In the genomic region with DNA sequence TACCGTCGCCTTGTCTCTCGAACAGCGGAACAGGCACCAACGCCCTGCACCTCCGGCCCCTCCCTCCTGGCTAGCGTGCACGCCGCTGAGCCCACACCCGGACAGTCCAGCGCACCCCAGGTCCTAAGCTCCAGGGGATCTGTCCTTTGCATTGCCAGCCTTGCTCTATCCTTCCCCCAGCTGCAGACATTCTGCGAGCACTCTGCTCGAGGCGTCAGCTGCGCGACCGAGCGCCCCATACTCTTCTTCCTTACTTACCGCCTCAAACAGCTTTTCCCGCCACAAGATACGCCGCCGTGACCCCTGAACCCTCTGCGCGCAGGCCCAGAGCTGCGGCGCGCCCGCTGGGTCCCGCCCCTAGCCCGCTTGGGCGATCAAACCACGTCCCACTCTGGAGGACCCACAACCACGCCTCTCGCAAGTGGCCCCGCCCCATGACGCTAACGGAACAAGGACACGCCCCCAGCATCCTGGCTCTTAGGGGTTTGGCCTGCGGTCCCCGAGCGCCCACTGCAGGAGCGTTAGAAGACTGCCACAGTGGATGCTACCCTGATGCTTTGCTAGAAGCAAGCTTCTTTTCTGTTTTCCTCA, we compare ENCODE assay signal across 7 mouse cellular contexts. TPM values are rescaled to one million over a fixed set of nuclear protein-coding genes. Genes with fewer than 3 reads are reported as not detected.
DNase-seq lines count a peak whose midpoint lies in the region; ATAC-seq lines count a peak whose summit lies in the region.

A gene (minus strand): TSS at position 353 of the 591 bp plus-strand sequence.

- WGBS in intestine, embryonic 16.5 days: under 1% methylated on average over 43 of the region's 43 CpGs
- WGBS in midbrain, embryonic 11.5 days: under 1% methylated on average over 43 of the region's 43 CpGs

- peak within 1 kb of the TSS; percentile 69 for H3K4me3 ChIP-seq in intestine, embryonic 16.5 days (ENCODE audit: low read length)
- H3K4me3 ChIP-seq in midbrain, embryonic 11.5 days (ENCODE audit: low read depth, low read length): peak within 1 kb of the TSS; percentile 56

- DNase-seq in adrenal gland, adult 8-10 months: peak; percentile 99
- DNase-seq in embryo, embryonic 9.5 days (ENCODE audit: extremely low spot score): peak; percentile 100
- peak; percentile 98 to 100 for DNase-seq in gastrocnemius, postnatal 4 days (ENCODE audit: low spot score in 2 of 2)
- DNase-seq in left cerebral cortex, postnatal 36 days (ENCODE audit: low spot score in 2 of 2): peak; percentile 99
- DNase-seq in midbrain, embryonic 11.5 days (ENCODE audit: low spot score, missing footprints): peak; percentile 100
- DNase-seq in skeletal muscle tissue, adult 2 months (ENCODE audit: low read depth, low spot score): peak; percentile 98

- H3K4me2 ChIP-seq in intestine, embryonic 16.5 days (ENCODE audit: low read depth, low read length): peak within 1 kb of the TSS; percentile 85
- peak within 1 kb of the TSS; percentile 77 for H3K4me2 ChIP-seq in midbrain, embryonic 11.5 days

- H3K27ac ChIP-seq in intestine, embryonic 16.5 days (ENCODE audit: low read length): peak within 1 kb of the TSS; percentile 73
- no peak within 1 kb of the TSS for H3K27ac ChIP-seq in midbrain, embryonic 11.5 days (ENCODE audit: low read depth, low read length)

- H3K9me3 ChIP-seq in intestine, embryonic 16.5 days (ENCODE audit: control insufficient read depth, low read length): no peaks in the 10 kb centered on the region
- 0 out of 2 replicates have a peak, but pooled peaks cover 3% of the 10 kb centered on the region for H3K9me3 ChIP-seq in midbrain, embryonic 11.5 days (ENCODE audit: control insufficient read depth, low read length)

- intact Hi-C loops in left cerebral cortex, postnatal 36 days (cut with DNase I): no loop called here

- peaks cover 11% of the 10 kb centered on the region for H3K4me1 ChIP-seq in intestine, embryonic 16.5 days (ENCODE audit: control insufficient read depth, insufficient read depth, low read length)
- H3K4me1 ChIP-seq in midbrain, embryonic 11.5 days (ENCODE audit: control insufficient read depth, insufficient read depth, low read length): peaks cover 17% of the 10 kb centered on the region

- peak within 1 kb of the TSS; percentile 73 for H3K9ac ChIP-seq in intestine, embryonic 16.5 days (ENCODE audit: low read depth, low read length)
- peak within 1 kb of the TSS; percentile 70 for H3K9ac ChIP-seq in midbrain, embryonic 11.5 days (ENCODE audit: low read length)

- ATAC-seq in intestine, embryonic 16.5 days: peak; percentile 96
- ATAC-seq in midbrain, embryonic 11.5 days (ENCODE audit: low FRiP score): peak; percentile 92

- no peaks in the 10 kb centered on the region for H3K27me3 ChIP-seq in intestine, embryonic 16.5 days (replicated peaks; ENCODE audit: control insufficient read depth, insufficient read depth, low read length)
- H3K27me3 ChIP-seq in midbrain, embryonic 11.5 days (ENCODE audit: control insufficient read depth, insufficient read depth, low read length): no peaks in the 10 kb centered on the region

- H3K36me3 ChIP-seq in intestine, embryonic 16.5 days (ENCODE audit: control insufficient read depth, insufficient read depth, low read length): peaks cover 28% of the 10 kb centered on the region
- peaks cover 18% of the 10 kb centered on the region for H3K36me3 ChIP-seq in midbrain, embryonic 11.5 days (ENCODE audit: control insufficient read depth, insufficient read depth, low read length)

RNA-seq across cellular contexts. Expression of the gene that starts here (rescaled TPM):
- 10 to 100 TPM; 10.9 to 18.6 (median 15.9) TPM for total RNA-seq in adrenal gland, adult 8-10 months (2022)
- 10 to 100 TPM; 32.0 to 35.2 TPM for total RNA-seq in gastrocnemius, postnatal 4 days (2021)
- 68.5 and 76.4 TPM in 2 replicates for polyA plus RNA-seq in intestine, embryonic 16.5 days (2015; fragmentation: Nextera tagmentation; extraction: Ambion mirVana)
- total RNA-seq in left cerebral cortex, postnatal 36 days (2021): 1 to 10 TPM; 7.5 to 7.6 TPM
- polyA plus RNA-seq in midbrain, embryonic 11.5 days (2014; fragmentation: Nextera tagmentation; extraction: Ambion mirVana): 51.8 and 58.5 TPM in 2 replicates
